Mouse (Mus musculus) thymus, adult 18-20 months (tissue): ENCODE results near the gene Mgst1.

Source experiments
- DNase-seq, 2 experiments: peaks; one replicate each; pipeline ENCODE4 v3.0.0; 2022; ENCODE audit warnings: mixed read lengths in 2 of 2

The Mgst1 gene

DNA sequence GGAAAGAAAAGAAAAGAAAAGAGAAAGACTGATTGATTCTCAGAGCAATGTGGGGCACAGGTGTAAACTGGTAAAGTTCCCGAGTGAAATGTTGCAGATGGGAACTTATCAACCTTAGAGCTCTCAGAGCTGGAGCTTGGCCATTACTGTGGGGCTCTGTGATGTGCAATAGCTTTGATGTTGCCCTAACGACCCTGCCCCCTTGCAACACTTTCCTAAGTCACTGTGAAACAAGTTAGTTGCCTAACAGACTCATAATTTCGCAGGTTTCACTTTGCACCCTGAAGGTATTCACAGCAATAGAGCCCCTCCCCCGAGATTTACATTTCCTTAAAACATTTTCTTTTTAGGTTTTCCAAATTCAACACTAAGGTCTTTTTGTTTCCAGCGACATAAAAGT is at the start of gene Mgst1:
Gene Mgst1, plus strand, starts transcription at position 387 of the 400 bp plus-strand sequence.
- no peak for DNase-seq

DNA sequence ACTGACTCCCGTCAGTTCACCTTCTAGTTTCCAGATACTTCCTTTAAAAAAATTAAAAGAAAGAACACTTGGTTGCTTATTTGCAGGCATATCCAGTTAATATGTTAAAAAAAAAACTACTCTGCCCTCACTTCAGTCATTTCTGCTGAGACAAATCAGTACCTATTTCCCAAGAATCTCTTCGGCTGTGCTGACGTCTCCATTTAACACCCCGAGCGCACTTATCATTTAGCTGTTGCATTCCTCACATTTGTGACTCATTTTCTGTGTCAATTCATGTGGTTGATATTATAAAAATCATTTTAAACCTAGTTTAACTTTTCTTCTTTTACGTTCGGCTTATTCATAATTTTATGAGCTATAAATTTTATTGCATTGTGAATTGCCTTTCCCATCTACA is 47.7 kb upstream of the Mgst1 start:
- no peak for DNase-seq

DNA sequence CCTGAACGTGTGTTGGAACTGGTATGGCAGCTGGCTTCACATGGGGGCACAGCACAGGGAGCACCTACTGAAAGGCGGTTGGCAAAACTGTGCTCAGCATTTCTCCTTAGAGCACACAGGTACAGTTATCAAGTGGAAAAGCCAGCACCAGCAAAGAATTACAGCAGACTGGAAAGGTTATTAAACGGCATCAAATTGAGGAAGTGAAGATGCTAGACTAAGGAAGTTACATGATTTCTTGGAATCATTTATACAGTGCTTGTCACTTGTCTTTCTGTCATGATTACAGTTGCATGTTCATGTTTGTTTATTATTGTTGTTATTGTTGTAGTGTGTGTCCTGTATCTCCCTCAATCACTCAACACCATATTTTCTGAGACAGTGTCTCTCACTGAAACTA is 45.1 kb upstream of the Mgst1 start:
- DNase-seq: no peak

DNA sequence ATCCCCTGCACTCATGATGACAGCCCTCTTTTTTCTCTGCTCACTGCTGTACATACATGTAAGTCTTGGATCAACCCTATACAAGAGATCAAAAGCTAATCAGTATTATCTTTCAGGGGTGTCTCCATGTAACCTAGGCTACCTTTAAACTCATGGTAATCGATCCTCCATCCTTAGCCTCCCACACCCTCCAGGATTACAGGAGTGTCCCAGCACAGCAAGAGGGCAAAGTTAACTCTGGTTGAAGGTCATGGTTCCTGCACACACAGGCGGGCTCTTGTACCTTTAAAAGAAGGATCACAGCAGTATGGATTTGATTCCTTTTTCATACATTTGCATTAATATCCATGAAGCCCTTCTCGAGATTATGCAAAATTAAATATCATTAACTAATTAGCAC is 40.5 kb upstream of the Mgst1 start:
- DNase-seq: no peak

DNA sequence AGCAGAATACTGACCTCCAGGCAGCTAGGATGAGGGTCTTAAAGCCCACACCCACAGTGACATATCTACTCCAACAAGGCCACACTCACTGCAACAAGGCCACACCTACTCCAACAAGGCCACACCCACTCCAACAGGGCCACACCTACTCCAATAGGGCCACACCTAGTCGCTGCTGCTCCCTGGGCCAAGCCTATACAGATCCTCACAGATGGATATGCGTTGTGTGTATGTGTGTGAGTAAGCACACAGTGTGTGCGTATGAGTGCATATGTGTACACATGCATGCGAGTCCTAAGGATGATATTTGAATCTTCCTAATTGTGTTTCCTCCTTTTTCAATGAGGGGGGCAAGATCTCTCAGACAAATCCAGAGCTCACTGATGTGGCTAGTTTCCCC is 38.3 kb upstream of the Mgst1 start:
- DNase-seq: no peak

DNA sequence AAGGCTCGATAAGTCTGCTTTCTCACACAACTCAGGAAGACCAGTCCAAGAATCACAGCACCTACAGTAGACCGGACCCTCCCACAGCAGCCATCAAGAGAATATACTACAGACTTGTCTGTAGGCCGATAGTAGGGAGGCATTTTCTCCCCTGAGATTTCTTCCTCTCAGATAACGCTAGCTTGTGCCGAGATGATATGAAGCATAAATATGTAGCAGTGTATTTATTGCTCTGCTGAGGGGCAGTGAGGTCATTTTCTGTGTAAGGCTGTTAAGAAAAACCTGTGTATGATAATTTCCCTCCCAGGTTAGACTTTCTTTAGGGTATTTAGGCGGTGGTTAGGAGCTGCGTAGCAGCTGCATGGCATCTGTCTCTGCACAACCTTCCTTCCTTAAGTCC is 37.2 kb upstream of the Mgst1 start:
- DNase-seq: no peak

DNA sequence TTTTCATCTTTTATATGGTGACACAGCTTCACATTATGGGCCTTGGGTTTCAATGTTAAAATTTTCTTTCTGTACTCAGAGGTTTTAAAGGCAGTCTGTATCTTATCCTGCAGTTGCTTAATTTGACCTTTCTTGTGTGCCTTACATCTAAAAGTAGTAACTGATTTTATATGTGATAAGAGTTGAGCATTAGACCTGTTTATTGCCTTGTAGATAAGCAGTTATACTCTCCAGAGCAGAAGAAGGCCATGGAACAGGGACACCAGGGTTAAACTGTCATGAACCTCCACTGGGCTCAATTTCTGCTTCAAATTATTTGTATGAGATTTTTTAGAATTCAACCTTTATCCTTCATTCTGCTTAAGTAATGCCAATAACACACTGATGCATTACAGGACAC is 35.6 kb upstream of the Mgst1 start:
- DNase-seq: no peak

DNA sequence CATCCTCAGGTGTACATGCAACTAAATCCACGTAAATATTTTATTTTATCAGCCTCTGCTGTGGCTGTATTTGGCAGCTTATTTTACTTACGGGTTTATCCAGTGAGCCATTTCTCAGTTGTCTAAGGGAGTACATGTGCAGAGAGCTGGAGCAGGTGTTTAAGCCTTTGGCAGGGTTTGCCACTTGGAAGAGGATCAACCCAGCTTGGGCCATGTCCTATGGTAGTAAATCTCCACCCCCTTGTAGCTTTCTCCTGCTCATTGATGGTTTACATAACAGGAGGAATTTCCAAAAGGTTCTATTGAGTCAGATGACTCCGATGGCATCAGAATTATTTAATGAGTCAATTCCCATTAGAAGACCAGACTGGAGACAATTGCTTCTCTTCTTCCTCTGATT is 22.6 kb upstream of the Mgst1 start:
- DNase-seq: no peak

DNA sequence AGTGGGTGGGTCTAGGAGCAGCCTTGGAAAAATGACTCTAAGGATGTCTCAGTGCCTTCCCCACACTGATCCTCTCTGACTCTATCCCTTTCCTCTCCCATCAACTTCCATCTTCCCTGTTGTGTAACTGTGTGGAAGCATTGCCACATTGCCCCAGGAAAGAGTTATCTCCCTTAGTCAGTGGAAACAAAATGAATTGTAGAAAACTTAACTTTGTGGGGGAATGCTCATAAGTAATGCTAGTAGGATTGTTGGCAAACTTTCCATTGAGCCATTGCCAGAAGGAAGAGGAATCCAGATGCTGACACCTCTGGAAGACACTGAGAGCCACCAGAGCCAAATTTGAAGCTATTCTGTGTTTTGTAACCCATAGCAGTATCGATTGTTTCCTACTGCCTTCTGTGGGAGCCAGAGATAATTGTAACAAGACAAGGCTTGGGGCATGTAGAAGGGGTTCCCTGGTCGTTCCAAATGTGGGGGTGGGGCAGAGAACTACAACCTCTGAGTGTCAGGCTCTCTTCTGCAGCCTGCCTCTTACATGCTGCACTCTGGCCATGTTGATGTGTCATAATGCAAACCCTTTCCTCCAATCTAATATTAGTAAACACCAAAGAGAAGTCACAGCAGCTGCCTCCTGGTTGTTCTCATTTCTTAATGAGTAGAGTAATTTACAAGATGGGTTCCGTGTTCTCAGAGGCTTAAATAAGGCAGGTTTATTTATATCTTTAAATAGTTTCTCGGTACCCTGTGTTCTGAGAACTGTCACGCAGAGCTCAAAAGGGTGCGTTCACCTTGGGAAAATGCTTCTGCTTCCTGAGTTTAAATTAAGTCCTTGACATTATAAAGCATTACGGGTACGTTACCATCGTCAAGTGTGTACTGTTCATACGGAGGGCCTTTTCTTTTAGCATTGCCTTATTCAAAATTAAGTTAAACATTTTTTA is 11.5 kb upstream of the Mgst1 start:
- no peak for DNase-seq

DNA sequence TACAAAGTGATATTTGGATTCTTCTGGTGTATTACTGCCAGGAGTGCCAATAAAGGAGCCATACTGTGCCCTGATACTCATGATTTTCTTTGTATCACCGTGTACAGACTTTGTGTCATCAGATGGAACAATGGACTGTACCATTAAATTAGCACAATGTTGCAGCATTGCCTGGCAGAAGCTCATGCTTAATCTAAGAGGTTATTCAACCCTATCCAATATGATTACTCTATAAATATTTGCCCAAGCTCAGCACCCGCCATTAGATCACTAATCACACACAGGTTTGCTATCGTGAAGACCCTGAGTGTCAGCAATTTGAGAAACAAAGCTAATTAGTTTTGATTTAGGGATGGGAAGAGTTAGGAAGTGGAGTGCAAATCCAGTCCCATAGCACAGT is 9.6 kb upstream of the Mgst1 start:
- no peak for DNase-seq

DNA sequence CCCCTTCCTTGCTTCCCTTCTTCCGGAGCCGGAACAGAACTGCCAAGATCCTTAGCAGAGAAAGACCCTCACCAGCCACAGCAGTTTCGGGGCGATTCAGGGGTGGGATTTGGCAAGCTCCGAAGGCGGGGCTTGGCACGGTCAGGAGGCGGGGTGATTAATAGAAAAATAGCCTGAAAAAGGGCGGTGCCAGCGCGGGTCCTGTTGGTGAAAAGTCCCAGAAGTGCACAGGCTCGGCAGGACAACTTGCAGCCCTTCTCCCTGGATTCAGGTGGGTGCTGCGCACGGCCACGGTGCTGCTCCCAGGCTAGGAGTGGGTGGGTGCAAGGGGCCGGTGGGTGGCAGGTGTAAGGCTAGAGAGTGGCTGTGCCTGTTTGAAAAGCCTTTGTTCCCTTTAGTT is 220 bp downstream of the Mgst1 start:
- DNase-seq: no peak

DNA sequence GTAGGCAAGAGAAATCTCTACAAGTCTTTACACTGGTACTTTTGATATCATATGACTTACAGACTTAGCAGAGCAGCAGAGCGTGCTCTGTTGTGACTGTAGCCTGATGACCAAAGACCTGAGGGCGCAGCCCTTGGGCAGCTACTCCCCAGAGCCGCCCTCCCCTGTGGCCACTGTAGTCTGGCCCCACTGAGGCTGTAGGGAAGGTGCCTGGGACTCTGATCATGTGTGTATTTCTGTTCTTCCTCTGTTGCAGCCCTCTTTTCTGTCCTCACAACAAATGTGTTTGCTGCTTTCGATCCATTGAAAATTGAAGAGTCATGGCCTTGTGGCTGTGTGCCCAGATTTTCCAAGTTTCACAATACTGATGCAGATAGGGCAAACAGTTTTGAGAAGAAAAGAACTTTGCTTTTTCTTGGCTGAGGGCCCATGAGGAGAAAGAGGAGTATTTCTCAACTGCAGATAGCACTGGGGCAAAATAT is 1.0 kb downstream of the Mgst1 start:
- DNase-seq: no peak

DNA sequence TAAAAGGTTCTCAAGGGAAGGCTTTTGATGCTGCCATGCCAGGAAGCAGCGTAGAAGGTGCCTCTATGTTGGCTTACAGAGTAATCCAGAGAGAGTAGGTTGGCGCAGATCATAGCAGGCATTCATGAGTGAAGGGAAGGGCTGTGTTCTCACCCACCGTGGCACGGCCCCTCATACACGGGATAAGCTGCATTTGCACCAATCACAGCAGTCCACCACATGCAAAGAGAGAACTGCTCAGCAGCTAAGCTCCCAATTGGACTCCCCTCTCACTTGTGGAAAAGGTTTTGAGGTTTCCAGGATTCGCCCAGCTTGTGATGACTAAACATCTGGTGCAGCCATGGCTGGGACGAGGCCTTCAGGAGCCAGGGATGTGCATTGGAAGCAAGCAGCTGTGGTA is 2.5 kb downstream of the Mgst1 start:
- DNase-seq: no peak

DNA sequence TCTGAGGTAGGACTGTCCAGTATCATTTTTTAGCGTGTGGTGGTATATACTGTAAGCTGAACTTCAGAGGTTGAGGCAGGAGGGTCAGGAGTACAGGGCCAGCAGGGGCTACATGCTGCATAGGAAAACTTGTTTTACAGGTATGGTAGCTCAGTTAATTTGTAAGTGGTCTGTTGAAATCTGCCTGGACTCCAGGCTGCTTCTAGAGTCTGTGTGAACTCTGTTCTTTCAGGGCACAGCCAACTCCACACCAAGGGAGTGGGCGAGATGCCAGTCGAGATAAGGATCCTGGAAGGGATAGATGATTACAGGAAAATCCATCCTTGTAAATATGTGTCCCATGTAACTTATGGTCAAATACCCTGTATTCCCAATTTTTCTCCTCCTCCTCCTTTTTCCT is 3.3 kb downstream of the Mgst1 start:
- DNase-seq: no peak

DNA sequence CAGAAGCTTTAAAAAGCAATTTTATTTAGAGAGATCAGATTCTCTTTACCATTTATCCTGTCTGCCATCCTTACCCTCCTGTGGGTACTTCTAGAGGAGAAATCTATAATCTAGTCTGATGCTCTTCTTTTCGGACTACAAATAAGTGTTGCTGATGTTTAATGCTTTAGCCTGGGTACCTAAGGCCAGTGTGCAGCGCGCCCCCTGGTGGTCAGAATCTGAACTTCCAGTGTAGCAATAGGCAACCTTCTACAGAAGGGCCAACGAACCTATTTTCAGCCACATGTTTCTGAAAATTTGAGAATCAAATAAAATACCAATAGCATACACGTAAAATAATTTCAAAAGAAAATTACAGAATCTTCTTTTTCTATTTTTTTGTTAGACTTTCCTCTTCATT is 13.0 kb downstream of the Mgst1 start:
- DNase-seq: peak in 1 of 2 experiments; percentile 10

DNA sequence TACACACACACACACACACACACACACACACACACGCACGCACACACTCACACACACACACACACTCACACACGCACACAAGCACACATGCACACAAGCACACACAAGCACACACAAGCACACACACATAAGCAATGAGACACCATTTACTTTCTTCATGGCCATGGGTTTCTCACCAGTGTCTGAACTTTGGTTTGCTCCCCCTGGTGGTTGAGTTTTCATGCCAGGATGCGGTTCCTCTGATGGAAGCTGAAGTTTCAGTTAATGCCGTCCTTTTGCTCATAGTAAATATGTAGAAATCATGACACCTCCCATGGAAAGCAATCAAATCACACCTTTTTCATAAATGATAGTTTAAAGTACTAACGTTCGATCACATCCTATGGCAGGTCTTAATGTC is 23.8 kb downstream of the Mgst1 start:
- no peak for DNase-seq

DNA sequence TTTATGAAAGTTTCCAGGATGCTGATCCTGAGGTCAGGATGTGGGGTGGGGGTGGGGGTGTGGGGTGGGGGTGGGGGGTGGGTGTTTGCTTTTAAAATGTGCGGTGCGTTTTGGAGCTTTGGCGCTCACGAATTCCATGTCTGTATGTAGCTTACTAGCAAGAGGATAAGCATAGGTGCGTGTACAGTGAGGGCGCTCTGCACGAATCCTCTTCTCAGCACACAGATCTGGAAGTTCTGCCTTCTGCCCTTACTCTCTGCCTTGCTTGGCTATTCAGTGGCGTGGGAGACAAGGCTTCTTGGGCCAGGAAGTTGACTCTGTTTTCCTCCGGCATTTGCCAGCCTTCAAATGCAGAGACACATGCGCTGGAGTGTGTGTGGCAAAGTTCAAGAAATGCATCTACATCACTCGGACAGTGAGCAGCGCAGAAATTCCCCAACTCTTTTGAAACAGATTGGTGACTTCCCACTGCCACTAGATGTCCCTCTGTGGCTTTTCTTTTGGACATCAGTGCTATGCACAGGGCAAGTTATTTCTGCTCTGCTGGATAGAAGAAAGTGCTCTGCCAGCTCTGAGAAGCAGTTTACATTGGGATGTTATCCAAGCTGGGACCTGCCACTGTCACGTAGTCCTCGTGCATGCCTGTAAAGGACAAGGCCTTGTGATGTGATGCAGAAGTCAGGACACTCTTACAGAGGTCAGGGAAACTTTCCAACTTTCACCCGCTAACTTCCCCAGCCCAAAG is 31.5 kb downstream of the Mgst1 start:
- DNase-seq: no peak
